Mouse (Mus musculus) kidney, embryonic 14.5 days (tissue): ENCODE data around the gene Fmnl3. TPM values are rescaled to one million over a fixed set of nuclear protein-coding genes. Genes with fewer than 3 reads are reported as not detected.
A peak's percentile ranks its signal among the peaks of the same experiment; 100 is the strongest.

Experiments
- ATAC-seq: fragments of 200-750 bp; cut with Nextera tagmentation; 2 replicates; pipeline ENCODE4 v1.8.0; 2017; ENCODE audit warnings: moderate number of reproducible peaks, mild to moderate bottlenecking, moderate TSS enrichment, moderate library complexity; ENCODE audit not compliant: low FRiP score, low TSS enrichment
- H3K27ac ChIP-seq: fragments of 300-500 bp; sonication (generic); 2 replicates; pipeline ENCODE4 v1.5.1; 2014; ENCODE audit warnings: low read depth, mild to moderate bottlenecking, low read length, moderate library complexity, mixed read lengths
- H3K27me3 ChIP-seq: fragments of 300-500 bp; sonication (generic); 2 replicates; pipeline ENCODE4 v1.6.1; 2014; ENCODE audit warnings: mild to moderate bottlenecking, low read length; ENCODE audit not compliant: control insufficient read depth, insufficient read depth
- H3K36me3 ChIP-seq: fragments of 300-500 bp; sonication (generic); 2 replicates; pipeline ENCODE4 v1.6.1; 2014; ENCODE audit warnings: low read length, mixed read lengths; ENCODE audit not compliant: control insufficient read depth, insufficient read depth
- H3K4me1 ChIP-seq: fragments of 300-500 bp; sonication (generic); 2 replicates; pipeline ENCODE4 v1.6.1; 2014; ENCODE audit warnings: low read length, mixed read lengths; ENCODE audit not compliant: control insufficient read depth, insufficient read depth
- H3K4me2 ChIP-seq: fragments of 300-500 bp; sonication (generic); replicated peaks from 2 replicates; pipeline ENCODE4 v1.6.1; 2014; ENCODE audit warnings: low read depth, mild to moderate bottlenecking, low read length
- H3K4me3 ChIP-seq: fragments of 300-500 bp; sonication (generic); 2 replicates; pipeline ENCODE4 v1.5.1; 2014; ENCODE audit warnings: mild to moderate bottlenecking, low read length
- H3K9ac ChIP-seq: fragments of 300-500 bp; sonication (generic); 2 replicates; pipeline ENCODE4 v1.6.1; 2014; ENCODE audit warnings: low read depth, mild to moderate bottlenecking, low read length, moderate library complexity
- H3K9me3 ChIP-seq: fragments of 300-500 bp; sonication (generic); 2 replicates; pipeline ENCODE4 v1.6.1; 2016; ENCODE audit warnings: low read length; ENCODE audit not compliant: control insufficient read depth
- WGBS: fragments of 180-500 bp; shearing (Covaris S2); extraction: QIAGEN DNeasy Blood & Tissue Kit; methylation state at CpG from one replicate; pipeline ENCODE4 v1.1.7; 2014; 5-methylcytosine and 5-hydroxymethylcytosine counted together
- polyA plus RNA-seq: library from polyadenylated mRNA; unstranded; fragments of >200 nt; fragmentation: Nextera tagmentation; extraction: Ambion mirVana; gene quantifications from 2 replicates; pipeline ENCODE4 v1.2.1, GENCODE M21; 2014

Fmnl3 gene
- polyA plus RNA-seq = 15.0 and 27.9 TPM in 2 replicates

DNA sequence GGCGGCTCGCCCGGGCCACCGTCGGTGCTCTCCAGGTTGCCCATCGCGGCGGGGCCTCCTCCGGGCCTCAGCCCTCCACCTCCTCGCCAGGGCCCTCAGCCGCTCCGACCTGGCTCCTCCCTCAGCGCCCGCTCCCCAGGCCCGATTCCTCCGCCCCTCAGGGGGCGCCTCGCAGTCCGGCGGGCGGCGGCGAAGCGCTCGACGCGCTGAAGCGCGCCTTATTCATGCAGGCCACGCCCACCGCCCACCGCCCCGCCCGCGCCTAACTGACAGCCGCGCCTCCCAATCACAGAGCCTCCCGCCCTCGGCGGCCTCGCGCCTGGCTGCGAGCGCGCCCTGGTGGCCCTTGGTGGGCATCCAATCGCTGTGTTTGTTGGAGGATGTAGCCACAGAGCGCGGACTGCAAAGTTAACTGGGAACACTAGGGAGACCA lies at the start of gene Fmnl3:
Fmnl3 (minus strand) TSS at position 224 of the 433 bp plus-strand sequence.
- H3K4me1 ChIP-seq = peaks cover 22% of the 10 kb centered on the region
- H3K27ac ChIP-seq = peak within 1 kb of the TSS; percentile 83
- ATAC-seq = peak; percentile 98
- H3K9ac ChIP-seq = peak within 1 kb of the TSS; percentile 94
- WGBS = 0% methylated on average over 45 of the region's 48 CpGs
- no peaks in the 10 kb centered on the region for H3K9me3 ChIP-seq
- H3K27me3 ChIP-seq = no peaks in the 10 kb centered on the region
- peak within 1 kb of the TSS; percentile 90 for H3K4me3 ChIP-seq
- no peaks in the 10 kb centered on the region for H3K36me3 ChIP-seq
- H3K4me2 ChIP-seq = peak within 1 kb of the TSS; percentile 68

DNA sequence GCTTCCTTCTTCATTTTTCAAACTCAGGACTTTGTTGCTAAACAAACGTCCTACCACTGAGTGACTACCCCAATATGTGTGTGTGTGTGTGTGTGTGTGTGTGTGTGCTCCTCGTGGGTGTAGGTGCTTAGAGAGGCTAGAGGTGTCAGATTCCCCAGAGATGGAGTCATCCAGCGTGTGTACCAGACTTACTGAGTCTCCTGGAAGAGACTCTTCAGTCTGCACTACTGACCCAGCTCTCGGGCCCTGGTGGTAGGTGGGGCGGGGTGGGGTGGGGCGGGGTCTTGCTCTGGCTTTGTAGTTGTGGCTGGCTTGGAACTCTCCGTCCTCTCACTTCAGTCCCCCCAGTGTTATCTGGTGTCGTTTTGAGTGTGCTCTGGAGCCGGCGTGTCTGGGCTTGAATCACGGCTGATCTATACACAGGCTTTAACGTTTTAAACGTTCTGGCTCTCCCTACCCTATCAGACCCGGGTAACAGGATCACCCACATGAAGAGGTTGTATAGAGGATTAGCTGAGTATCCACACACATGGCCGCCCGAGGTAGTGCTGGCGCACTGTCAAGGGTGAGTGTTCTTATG lies 47.5 kb upstream of the Fmnl3 start:
- no peak overlapping the region for H3K9ac ChIP-seq
- H3K9me3 ChIP-seq = no peaks in the 10 kb centered on the region
- WGBS = 32% methylated on average over 17 of the region's 17 CpGs
- no peak overlapping the region for H3K4me3 ChIP-seq
- H3K27me3 ChIP-seq = no peaks in the 10 kb centered on the region
- H3K4me1 ChIP-seq = peaks cover 20% of the 10 kb centered on the region
- H3K36me3 ChIP-seq = peaks cover 7% of the 10 kb centered on the region; the same call in 1 of the 2 replicates
- no peak overlapping the region for H3K4me2 ChIP-seq
- no peak for ATAC-seq
- no peak overlapping the region for H3K27ac ChIP-seq

- Histone ChIP-seq H3K4me1 (peaks cover 15% of the 10 kb centered on the region), H3K4me3 (no peak overlapping the region), H3K27ac (no peak overlapping the region), H3K27me3 (no peaks in the 10 kb centered on the region), H3K36me3 (no peaks in the 10 kb centered on the region), H3K9me3 (no peaks in the 10 kb centered on the region), H3K4me2 (no peak overlapping the region), H3K9ac (no peak overlapping the region)
- no peak for ATAC-seq
- WGBS = 27% methylated on average over 4 of the region's 4 CpGs
Observed at GRCm38 (mm10) chr15:99416957-99417356, 46.7 kb upstream of the Fmnl3 start.

- H3K4me3 ChIP-seq = no peak overlapping the region
- 22% methylated on average over 13 of the region's 13 CpGs for WGBS
- ATAC-seq = no peak
- H3K36me3 ChIP-seq = no peaks in the 10 kb centered on the region
- no peaks in the 10 kb centered on the region for H3K27me3 ChIP-seq
- no peaks in the 10 kb centered on the region for H3K9me3 ChIP-seq
- peaks cover 11% of the 10 kb centered on the region for H3K4me1 ChIP-seq
- no peak overlapping the region for H3K27ac ChIP-seq
- no peak overlapping the region for H3K4me2 ChIP-seq
- no peak overlapping the region for H3K9ac ChIP-seq
Observed at GRCm38 (mm10) chr15:99416348-99416882, 46.1 kb upstream of the Fmnl3 start.

- no peak for ATAC-seq
- no peak overlapping the region for H3K27ac ChIP-seq
- no peak overlapping the region for H3K4me3 ChIP-seq
- H3K4me2 ChIP-seq = no peak overlapping the region
- WGBS = 31% methylated on average over 2 of the region's 2 CpGs
- no peaks in the 10 kb centered on the region for H3K9me3 ChIP-seq
- no peaks in the 10 kb centered on the region for H3K36me3 ChIP-seq
- H3K27me3 ChIP-seq = no peaks in the 10 kb centered on the region
- peaks cover 6% of the 10 kb centered on the region for H3K4me1 ChIP-seq
- no peak overlapping the region for H3K9ac ChIP-seq
Observed at GRCm38 (mm10) chr15:99415793-99416192, 45.5 kb upstream of the Fmnl3 start.

GRCm38 (mm10) chr15:99411747-99412146 lies 41.5 kb upstream of the Fmnl3 start:
- Histone ChIP-seq H3K4me3 (no peak overlapping the region), H3K27ac (no peak overlapping the region), H3K4me2 (0 out of 2 replicates have a peak overlapping the region, but pooled peaks have one; percentile 3), H3K4me1 (no peaks in the 10 kb centered on the region), H3K36me3 (peaks cover 36% of the 10 kb centered on the region), H3K27me3 (no peaks in the 10 kb centered on the region), H3K9ac (no peak overlapping the region), H3K9me3 (no peaks in the 10 kb centered on the region)
- WGBS = 59% methylated on average over 14 of the region's 14 CpGs
- no peak for ATAC-seq

- no peak overlapping the region for H3K27ac ChIP-seq
- H3K9ac ChIP-seq = no peak overlapping the region
- H3K27me3 ChIP-seq = no peaks in the 10 kb centered on the region
- H3K4me3 ChIP-seq = no peak overlapping the region
- 91% methylated on average over 9 of the region's 9 CpGs for WGBS
- ATAC-seq = no peak
- no peaks in the 10 kb centered on the region for H3K9me3 ChIP-seq
- H3K4me1 ChIP-seq = no peaks in the 10 kb centered on the region
- no peak overlapping the region for H3K4me2 ChIP-seq
- H3K36me3 ChIP-seq = peaks cover 65% of the 10 kb centered on the region
Observed at GRCm38 (mm10) chr15:99408845-99409244, 38.6 kb upstream of the Fmnl3 start.

GRCm38 (mm10) chr15:99406986-99407570 lies 36.8 kb upstream of the Fmnl3 start:
- no peak overlapping the region for H3K4me2 ChIP-seq
- no peak for ATAC-seq
- no peak overlapping the region for H3K9ac ChIP-seq
- no peaks in the 10 kb centered on the region for H3K27me3 ChIP-seq
- no peak overlapping the region for H3K4me3 ChIP-seq
- WGBS = 88% methylated on average over 15 of the region's 15 CpGs
- H3K27ac ChIP-seq = no peak overlapping the region
- H3K36me3 ChIP-seq = peaks cover 80% of the 10 kb centered on the region
- no peaks in the 10 kb centered on the region for H3K4me1 ChIP-seq
- no peaks in the 10 kb centered on the region for H3K9me3 ChIP-seq

- Histone ChIP-seq H3K4me2 (no peak overlapping the region), H3K36me3 (peaks cover 79% of the 10 kb centered on the region), H3K9ac (no peak overlapping the region), H3K4me1 (peaks cover 10% of the 10 kb centered on the region), H3K9me3 (no peaks in the 10 kb centered on the region), H3K4me3 (no peak overlapping the region), H3K27me3 (no peaks in the 10 kb centered on the region), H3K27ac (no peak overlapping the region)
- no peak for ATAC-seq
- 93% methylated on average over 9 of the region's 9 CpGs for WGBS
Observed at GRCm38 (mm10) chr15:99405150-99405549, 34.9 kb upstream of the Fmnl3 start.
